Mouse (Mus musculus): ENCODE measurements around the gene Ppp1r9a.

DNA sequence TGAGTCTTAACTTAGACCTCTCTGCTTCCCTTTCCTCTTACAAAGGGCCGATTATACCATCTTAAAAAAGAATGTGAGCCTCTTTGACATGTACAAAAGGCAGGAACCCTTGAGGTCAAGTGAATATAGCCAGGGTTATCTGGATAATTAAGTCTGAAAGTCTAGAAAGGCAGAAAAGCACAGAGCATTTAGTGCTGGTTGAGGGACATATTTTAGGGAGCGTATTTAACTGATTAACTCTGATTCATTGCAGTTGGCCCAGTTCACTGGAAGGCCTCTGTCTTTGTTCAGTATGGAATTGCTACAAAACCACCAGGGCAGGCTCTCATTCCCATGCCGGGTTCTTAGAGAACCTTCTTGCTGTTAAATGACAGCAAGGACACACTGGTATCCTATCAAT, 36.2 kb downstream of the Ppp1r9a start:
- no peak for TF ChIP-seq POLR2A (IDR thresholded peaks at IDR 0.05; ENCODE audit: insufficient read depth, low read length)
- no peak for TF ChIP-seq CTCF (IDR thresholded peaks at IDR 0.05; ENCODE audit: low read depth, low read length)

Measured in ES-Bruce4 (cell line).